Mouse (Mus musculus): ENCODE measurements at regions not wholly inside any gene's neighbourhood (a gene's known extent, or its start where the extent isn't known, plus 50 kb on each side); places are given as distances from the start of the nearest gene placed in this dataset.

GRCm38 (mm10) chr16:30687682-30688081 lies 88.2 kb downstream of the Fam43a start:
- Histone ChIP-seq H3K4me3 (ENCODE audit: control insufficient read depth, insufficient read depth, low read length) (no peak overlapping the region), H3K36me3 (ENCODE audit: control insufficient read depth, insufficient read depth, low read length) (no peaks in the 10 kb centered on the region), H3K4me1 (replicated peaks; ENCODE audit: control insufficient read depth, insufficient read depth, low read length) (peaks cover 13% of the 10 kb centered on the region), H3K27ac (ENCODE audit: control insufficient read depth, insufficient read depth, low read length) (no peak overlapping the region), H3K27me3 (ENCODE audit: control insufficient read depth, insufficient read depth, low read length) (no peaks in the 10 kb centered on the region)
- no peak for TF ChIP-seq POLR2A (IDR thresholded peaks at IDR 0.05; ENCODE audit: control insufficient read depth, extremely low read depth, insufficient read depth, low read length, poor library complexity)
- no peak for TF ChIP-seq CTCF (IDR thresholded peaks at IDR 0.05; ENCODE audit: borderline replicate concordance, control insufficient read depth, extremely low read depth, insufficient read depth, low read length, poor library complexity)
- DNase-seq = no peak
- WGBS = 96% methylated on average over 8 of the region's 8 CpGs

DNA sequence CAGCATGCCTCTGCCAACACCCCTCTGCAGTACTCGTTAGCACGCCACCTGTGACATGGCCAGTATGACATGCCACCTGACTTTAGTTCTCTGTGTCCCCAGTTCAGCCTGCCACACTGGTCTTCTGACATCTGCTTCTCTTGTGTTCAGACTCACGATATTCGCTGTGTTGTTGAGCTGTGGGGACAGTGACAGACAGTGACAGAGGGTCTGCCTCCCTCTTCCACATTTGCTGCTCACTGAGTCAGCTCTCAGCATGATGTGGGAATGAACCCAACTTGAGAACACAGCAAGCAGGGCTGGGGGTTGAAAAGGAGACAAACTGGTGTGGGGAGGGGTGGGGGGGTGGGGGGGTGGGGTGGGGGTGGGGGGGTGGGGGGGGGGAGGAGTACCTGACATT lies 91.0 kb downstream of the Fam43a start:
- TF ChIP-seq CTCF (IDR thresholded peaks at IDR 0.05; ENCODE audit: borderline replicate concordance, control insufficient read depth, extremely low read depth, insufficient read depth, low read length, poor library complexity) (no peak), POLR2A (IDR thresholded peaks at IDR 0.05; ENCODE audit: control insufficient read depth, extremely low read depth, insufficient read depth, low read length, poor library complexity) (no peak)
- WGBS = 77% methylated on average over 4 of the region's 4 CpGs
- H3K36me3 ChIP-seq (ENCODE audit: control insufficient read depth, insufficient read depth, low read length) = no peaks in the 10 kb centered on the region
- H3K27me3 ChIP-seq (ENCODE audit: control insufficient read depth, insufficient read depth, low read length) = no peaks in the 10 kb centered on the region
- H3K27ac ChIP-seq (ENCODE audit: control insufficient read depth, insufficient read depth, low read length) = no peak overlapping the region
- H3K4me3 ChIP-seq (ENCODE audit: control insufficient read depth, insufficient read depth, low read length) = no peak overlapping the region
- peaks cover 13% of the 10 kb centered on the region for H3K4me1 ChIP-seq (replicated peaks; ENCODE audit: control insufficient read depth, insufficient read depth, low read length)
- DNase-seq = no peak

DNA sequence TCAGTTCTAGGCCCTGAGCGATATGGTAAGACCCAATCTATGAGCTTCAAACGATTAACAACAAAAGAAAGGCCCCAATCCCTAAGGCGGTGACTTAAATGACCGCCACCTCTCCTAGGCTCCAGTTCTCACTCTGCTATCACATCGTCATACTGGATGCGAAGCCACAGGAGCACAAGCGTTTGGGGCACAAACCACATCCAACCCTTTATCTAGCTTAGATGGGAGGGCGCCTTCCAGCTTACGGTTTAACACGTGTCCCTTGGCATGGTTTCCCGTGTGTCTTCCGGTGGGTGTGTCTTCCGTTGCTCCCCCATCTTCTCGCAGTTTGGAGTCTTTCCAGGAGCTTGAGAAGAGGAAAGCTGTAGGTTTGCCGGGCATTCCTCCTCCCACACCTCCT lies 92.4 kb downstream of the Fam43a start:
- Histone ChIP-seq H3K27me3 (ENCODE audit: control insufficient read depth, insufficient read depth, low read length) (no peaks in the 10 kb centered on the region), H3K36me3 (ENCODE audit: control insufficient read depth, insufficient read depth, low read length) (no peaks in the 10 kb centered on the region), H3K4me3 (ENCODE audit: control insufficient read depth, insufficient read depth, low read length) (no peak overlapping the region), H3K4me1 (replicated peaks; ENCODE audit: control insufficient read depth, insufficient read depth, low read length) (peaks cover 12% of the 10 kb centered on the region), H3K27ac (ENCODE audit: control insufficient read depth, insufficient read depth, low read length) (peak overlapping the region; percentile 43; the same call in 1 of the 2 replicates)
- no peak for TF ChIP-seq POLR2A (IDR thresholded peaks at IDR 0.05; ENCODE audit: control insufficient read depth, extremely low read depth, insufficient read depth, low read length, poor library complexity)
- TF ChIP-seq CTCF (IDR thresholded peaks at IDR 0.05; ENCODE audit: borderline replicate concordance, control insufficient read depth, extremely low read depth, insufficient read depth, low read length, poor library complexity) = no peak
- 75% methylated on average over 15 of the region's 15 CpGs for WGBS
- no peak for DNase-seq

GRCm38 (mm10) chr16:30692541-30693141 lies 93.1 kb downstream of the Fam43a start:
- H3K27ac ChIP-seq (ENCODE audit: control insufficient read depth, insufficient read depth, low read length) = no peak overlapping the region
- no peaks in the 10 kb centered on the region for H3K27me3 ChIP-seq (ENCODE audit: control insufficient read depth, insufficient read depth, low read length)
- H3K4me1 ChIP-seq (replicated peaks; ENCODE audit: control insufficient read depth, insufficient read depth, low read length) = peaks cover 11% of the 10 kb centered on the region
- no peak overlapping the region for H3K4me3 ChIP-seq (ENCODE audit: control insufficient read depth, insufficient read depth, low read length)
- no peak for TF ChIP-seq CTCF (IDR thresholded peaks at IDR 0.05; ENCODE audit: borderline replicate concordance, control insufficient read depth, extremely low read depth, insufficient read depth, low read length, poor library complexity)
- TF ChIP-seq POLR2A (IDR thresholded peaks at IDR 0.05; ENCODE audit: control insufficient read depth, extremely low read depth, insufficient read depth, low read length, poor library complexity) = no peak
- H3K36me3 ChIP-seq (ENCODE audit: control insufficient read depth, insufficient read depth, low read length) = no peaks in the 10 kb centered on the region
- 87% methylated on average over 5 of the region's 5 CpGs for WGBS
- no peak for DNase-seq

GRCm38 (mm10) chr16:30693206-30693605 lies 93.7 kb downstream of the Fam43a start:
- Histone ChIP-seq H3K4me1 (replicated peaks; ENCODE audit: control insufficient read depth, insufficient read depth, low read length) (peaks cover 11% of the 10 kb centered on the region), H3K27me3 (ENCODE audit: control insufficient read depth, insufficient read depth, low read length) (no peaks in the 10 kb centered on the region), H3K27ac (ENCODE audit: control insufficient read depth, insufficient read depth, low read length) (no peak overlapping the region), H3K36me3 (ENCODE audit: control insufficient read depth, insufficient read depth, low read length) (no peaks in the 10 kb centered on the region), H3K4me3 (ENCODE audit: control insufficient read depth, insufficient read depth, low read length) (no peak overlapping the region)
- no peak for TF ChIP-seq CTCF (IDR thresholded peaks at IDR 0.05; ENCODE audit: borderline replicate concordance, control insufficient read depth, extremely low read depth, insufficient read depth, low read length, poor library complexity)
- TF ChIP-seq POLR2A (IDR thresholded peaks at IDR 0.05; ENCODE audit: control insufficient read depth, extremely low read depth, insufficient read depth, low read length, poor library complexity) = no peak
- no peak for DNase-seq
- WGBS = 93% methylated on average over 3 of the region's 3 CpGs

- WGBS = 100% methylated on average over 1 of the region's 1 CpGs
- H3K4me1 ChIP-seq (replicated peaks; ENCODE audit: control insufficient read depth, insufficient read depth, low read length) = peaks cover 11% of the 10 kb centered on the region
- H3K27ac ChIP-seq (ENCODE audit: control insufficient read depth, insufficient read depth, low read length) = no peak overlapping the region
- H3K36me3 ChIP-seq (ENCODE audit: control insufficient read depth, insufficient read depth, low read length) = no peaks in the 10 kb centered on the region
- TF ChIP-seq CTCF (IDR thresholded peaks at IDR 0.05; ENCODE audit: borderline replicate concordance, control insufficient read depth, extremely low read depth, insufficient read depth, low read length, poor library complexity) (no peak), POLR2A (IDR thresholded peaks at IDR 0.05; ENCODE audit: control insufficient read depth, extremely low read depth, insufficient read depth, low read length, poor library complexity) (no peak)
- H3K4me3 ChIP-seq (ENCODE audit: control insufficient read depth, insufficient read depth, low read length) = no peak overlapping the region
- no peaks in the 10 kb centered on the region for H3K27me3 ChIP-seq (ENCODE audit: control insufficient read depth, insufficient read depth, low read length)
- DNase-seq = no peak
These were observed 94.5 kb downstream of the Fam43a start for GRCm38 (mm10) chr16:30693839-30694527.

All from thymus, adult 2 months (tissue).